Mouse (Mus musculus): ENCODE measurements around the gene 1600015I10Rik. TPM values are rescaled to one million over a fixed set of nuclear protein-coding genes. Genes with fewer than 3 reads are reported as not detected.
"Not testable (repeated sequence)": the region's sequence is repeated elsewhere in the genome, so short reads cannot be mapped to it uniquely, and the experiment has no call there.

1600015I10Rik gene
- polyA plus RNA-seq (2014; fragmentation: Nextera tagmentation; extraction: Ambion mirVana): not detected in 2 replicates

DNA sequence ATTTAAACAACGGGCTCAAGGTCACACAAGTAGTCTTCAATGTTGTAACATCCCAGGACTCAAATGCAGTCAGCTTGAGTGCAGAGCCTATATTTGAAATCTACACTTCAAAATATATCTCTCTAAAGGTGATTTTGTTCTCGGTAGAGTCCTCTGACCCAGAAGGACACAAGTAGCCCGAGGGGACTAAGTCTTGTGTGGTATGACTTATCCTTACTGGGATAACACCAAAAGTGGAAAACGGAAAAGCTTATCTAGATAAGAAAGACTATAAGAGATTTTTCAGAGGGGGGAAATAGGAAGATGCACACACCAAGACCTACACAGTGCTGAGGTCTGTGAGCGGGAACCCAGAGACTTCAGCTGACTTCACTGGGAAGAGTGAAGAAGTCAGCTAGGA, at the start of gene 1600015I10Rik:
TSS of gene 1600015I10Rik (plus strand) at position 301 of the 400 bp plus-strand sequence.
- H3K4me1 ChIP-seq (ENCODE audit: control insufficient read depth, insufficient read depth, low read length): no peaks in the 10 kb centered on the region
- no peak within 1 kb of the TSS for H3K4me2 ChIP-seq (replicated peaks; ENCODE audit: low read depth, low read length)
- H3K9me3 ChIP-seq (ENCODE audit: control insufficient read depth, low read depth, low read length): no peaks in the 10 kb centered on the region
- 86% methylated on average over 5 of the region's 5 CpGs for WGBS
- no peaks in the 10 kb centered on the region for H3K27me3 ChIP-seq (ENCODE audit: control insufficient read depth, insufficient read depth, low read length)
- no peak within 1 kb of the TSS for H3K27ac ChIP-seq (ENCODE audit: low read length)
- H3K9ac ChIP-seq (replicated peaks; ENCODE audit: low read depth, low read length): no peak within 1 kb of the TSS
- no peak for ATAC-seq (ENCODE audit: insufficient number of reproducible peaks, insufficient read depth, low FRiP score, low read depth)
- H3K4me3 ChIP-seq (ENCODE audit: low read depth, low read length): no peak within 1 kb of the TSS
- H3K36me3 ChIP-seq (ENCODE audit: control insufficient read depth, insufficient read depth, low read length): no peaks in the 10 kb centered on the region

DNA sequence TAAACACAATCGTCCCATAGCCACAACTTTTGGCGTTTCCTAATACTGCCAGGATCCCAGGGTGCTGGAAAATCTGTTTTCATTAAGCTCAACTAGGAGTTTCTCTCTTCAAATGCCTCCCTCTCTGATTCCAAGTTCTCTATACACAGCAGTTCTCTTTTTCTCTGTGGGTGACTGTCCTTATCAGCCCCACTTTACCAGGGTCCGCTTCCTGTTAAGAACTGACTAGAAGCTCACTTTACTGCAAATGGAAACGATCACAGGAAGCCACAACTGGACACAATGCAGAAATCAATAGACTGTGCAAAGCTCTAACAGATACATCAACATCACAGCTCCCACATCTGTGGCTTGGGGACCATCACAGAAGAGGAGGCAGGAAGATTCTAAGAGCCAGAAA, 35.5 kb upstream of the 1600015I10Rik start:
- Histone ChIP-seq H3K4me3 (ENCODE audit: low read depth, low read length) (no peak overlapping the region), H3K9me3 (ENCODE audit: control insufficient read depth, low read depth, low read length) (no peaks in the 10 kb centered on the region), H3K36me3 (ENCODE audit: control insufficient read depth, insufficient read depth, low read length) (no peaks in the 10 kb centered on the region), H3K4me1 (ENCODE audit: control insufficient read depth, insufficient read depth, low read length) (no peaks in the 10 kb centered on the region), H3K27ac (ENCODE audit: low read length) (no peak overlapping the region), H3K9ac (replicated peaks; ENCODE audit: low read depth, low read length) (no peak overlapping the region), H3K27me3 (ENCODE audit: control insufficient read depth, insufficient read depth, low read length) (no peaks in the 10 kb centered on the region), H3K4me2 (replicated peaks; ENCODE audit: low read depth, low read length) (no peak overlapping the region)
- 64% methylated on average over 4 of the region's 4 CpGs for WGBS
- no peak for ATAC-seq (ENCODE audit: insufficient number of reproducible peaks, insufficient read depth, low FRiP score, low read depth)

DNA sequence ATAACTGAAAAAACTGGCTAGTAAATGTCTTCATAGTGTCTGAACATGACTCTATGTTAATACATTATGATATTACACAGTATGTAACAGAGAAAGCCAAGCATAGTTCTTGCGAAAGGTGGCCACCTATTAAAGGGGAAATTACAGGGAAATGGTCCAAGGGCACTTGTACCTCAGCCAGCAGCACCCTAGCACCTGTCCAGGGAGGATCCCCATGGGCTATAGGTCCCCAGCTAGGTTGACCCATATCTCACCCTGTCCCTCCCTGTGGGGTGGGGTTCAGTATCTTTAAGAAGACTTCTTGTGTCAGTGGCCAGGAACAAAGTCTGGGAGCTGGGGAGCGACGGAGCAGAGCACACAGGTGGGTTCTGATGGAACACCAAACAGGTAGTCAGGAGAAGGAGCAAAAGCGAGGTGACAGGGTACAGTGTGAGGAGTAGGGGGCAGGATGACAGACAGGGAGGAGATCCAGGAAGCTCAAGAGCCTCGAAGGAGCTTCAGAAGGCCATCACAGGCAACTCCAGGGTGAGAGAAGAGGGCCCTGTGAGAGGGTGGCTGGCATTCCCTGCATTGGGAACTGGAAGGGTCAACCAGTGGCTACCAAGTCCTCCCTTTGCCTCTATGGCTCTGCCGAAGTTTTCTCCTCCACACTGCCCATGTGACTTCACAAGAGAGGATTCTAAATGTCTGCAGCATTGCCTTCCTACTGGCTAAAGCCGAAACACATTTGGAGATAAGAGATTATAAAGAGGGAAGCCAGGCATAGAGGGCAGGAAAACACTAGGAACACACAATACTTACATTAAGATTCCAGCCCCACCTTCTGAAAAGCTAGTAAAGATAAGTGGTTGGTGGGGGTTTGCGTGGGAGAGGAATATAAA, 34.5 kb upstream of the 1600015I10Rik start:
- Histone ChIP-seq H3K9me3 (ENCODE audit: control insufficient read depth, low read depth, low read length) (no peaks in the 10 kb centered on the region), H3K4me3 (ENCODE audit: low read depth, low read length) (no peak overlapping the region), H3K4me2 (replicated peaks; ENCODE audit: low read depth, low read length) (no peak overlapping the region), H3K4me1 (ENCODE audit: control insufficient read depth, insufficient read depth, low read length) (no peaks in the 10 kb centered on the region), H3K27me3 (ENCODE audit: control insufficient read depth, insufficient read depth, low read length) (no peaks in the 10 kb centered on the region), H3K9ac (replicated peaks; ENCODE audit: low read depth, low read length) (no peak overlapping the region), H3K27ac (ENCODE audit: low read length) (no peak overlapping the region), H3K36me3 (ENCODE audit: control insufficient read depth, insufficient read depth, low read length) (no peaks in the 10 kb centered on the region)
- WGBS: 81% methylated on average over 8 of the region's 8 CpGs
- ATAC-seq (ENCODE audit: insufficient number of reproducible peaks, insufficient read depth, low FRiP score, low read depth): no peak

- ATAC-seq (ENCODE audit: insufficient number of reproducible peaks, insufficient read depth, low FRiP score, low read depth): no peak
- Histone ChIP-seq H3K27me3 (ENCODE audit: control insufficient read depth, insufficient read depth, low read length) (no peaks in the 10 kb centered on the region), H3K9ac (replicated peaks; ENCODE audit: low read depth, low read length) (no peak overlapping the region), H3K9me3 (ENCODE audit: control insufficient read depth, low read depth, low read length) (no peaks in the 10 kb centered on the region), H3K4me3 (ENCODE audit: low read depth, low read length) (no peak overlapping the region), H3K4me1 (ENCODE audit: control insufficient read depth, insufficient read depth, low read length) (no peaks in the 10 kb centered on the region), H3K4me2 (replicated peaks; ENCODE audit: low read depth, low read length) (no peak overlapping the region), H3K36me3 (ENCODE audit: control insufficient read depth, insufficient read depth, low read length) (no peaks in the 10 kb centered on the region), H3K27ac (ENCODE audit: low read length) (no peak overlapping the region)
- WGBS: 83% methylated on average over 5 of the region's 5 CpGs
Measured at GRCm38 (mm10) chr6:48895941-48896340, 33.8 kb upstream of the 1600015I10Rik start.

- H3K9me3 ChIP-seq (ENCODE audit: control insufficient read depth, low read depth, low read length): no peaks in the 10 kb centered on the region
- no peak overlapping the region for H3K4me2 ChIP-seq (replicated peaks; ENCODE audit: low read depth, low read length)
- H3K36me3 ChIP-seq (ENCODE audit: control insufficient read depth, insufficient read depth, low read length): no peaks in the 10 kb centered on the region
- no peak overlapping the region for H3K27ac ChIP-seq (ENCODE audit: low read length)
- no peaks in the 10 kb centered on the region for H3K27me3 ChIP-seq (ENCODE audit: control insufficient read depth, insufficient read depth, low read length)
- no peaks in the 10 kb centered on the region for H3K4me1 ChIP-seq (ENCODE audit: control insufficient read depth, insufficient read depth, low read length)
- 88% methylated on average over 5 of the region's 5 CpGs for WGBS
- ATAC-seq (ENCODE audit: insufficient number of reproducible peaks, insufficient read depth, low FRiP score, low read depth): no peak
- H3K4me3 ChIP-seq (ENCODE audit: low read depth, low read length): no peak overlapping the region
- no peak overlapping the region for H3K9ac ChIP-seq (replicated peaks; ENCODE audit: low read depth, low read length)
Measured at GRCm38 (mm10) chr6:48896956-48897355, 32.7 kb upstream of the 1600015I10Rik start.

DNA sequence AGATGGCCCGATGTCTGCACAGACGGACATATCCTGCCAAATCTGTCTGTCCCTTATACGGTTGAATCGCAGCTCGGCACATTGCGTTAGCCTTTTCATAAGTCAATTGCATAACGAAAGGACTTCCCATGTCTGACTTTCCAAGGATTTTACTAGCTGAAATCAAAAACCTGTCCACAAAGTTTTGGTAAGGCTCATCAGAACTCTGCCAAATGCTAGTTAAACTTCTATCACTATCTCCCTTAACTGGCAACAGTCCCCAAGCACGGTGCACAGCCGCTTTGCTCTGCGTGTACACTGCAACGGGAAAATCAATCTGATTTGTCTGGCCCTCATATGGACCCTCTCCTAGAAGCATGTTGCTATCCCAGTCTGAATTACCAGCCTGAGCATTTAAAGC, 28.4 kb upstream of the 1600015I10Rik start:
- 94% methylated on average over 11 of the region's 11 CpGs for WGBS
- not testable (repeated sequence) for ATAC-seq (ENCODE audit: insufficient number of reproducible peaks, insufficient read depth, low FRiP score, low read depth); H3K4me1 ChIP-seq (ENCODE audit: control insufficient read depth, insufficient read depth, low read length); H3K4me2 ChIP-seq (replicated peaks; ENCODE audit: low read depth, low read length); H3K36me3 ChIP-seq (ENCODE audit: control insufficient read depth, insufficient read depth, low read length); H3K27ac ChIP-seq (ENCODE audit: low read length); H3K9ac ChIP-seq (replicated peaks; ENCODE audit: low read depth, low read length); H3K9me3 ChIP-seq (ENCODE audit: control insufficient read depth, low read depth, low read length); H3K27me3 ChIP-seq (ENCODE audit: control insufficient read depth, insufficient read depth, low read length); H3K4me3 ChIP-seq (ENCODE audit: low read depth, low read length)

GRCm38 (mm10) chr6:48902511-48903406, 26.9 kb upstream of the 1600015I10Rik start:
- no peak overlapping the region for H3K9ac ChIP-seq (replicated peaks; ENCODE audit: low read depth, low read length)
- H3K27ac ChIP-seq (ENCODE audit: low read length): no peak overlapping the region
- no peak overlapping the region for H3K4me3 ChIP-seq (ENCODE audit: low read depth, low read length)
- no peaks in the 10 kb centered on the region for H3K9me3 ChIP-seq (ENCODE audit: control insufficient read depth, low read depth, low read length)
- H3K36me3 ChIP-seq (ENCODE audit: control insufficient read depth, insufficient read depth, low read length): no peaks in the 10 kb centered on the region
- no peaks in the 10 kb centered on the region for H3K27me3 ChIP-seq (ENCODE audit: control insufficient read depth, insufficient read depth, low read length)
- ATAC-seq (ENCODE audit: insufficient number of reproducible peaks, insufficient read depth, low FRiP score, low read depth): no peak
- no peak overlapping the region for H3K4me2 ChIP-seq (replicated peaks; ENCODE audit: low read depth, low read length)
- H3K4me1 ChIP-seq (ENCODE audit: control insufficient read depth, insufficient read depth, low read length): no peaks in the 10 kb centered on the region
- 81% methylated on average over 17 of the region's 17 CpGs for WGBS

DNA sequence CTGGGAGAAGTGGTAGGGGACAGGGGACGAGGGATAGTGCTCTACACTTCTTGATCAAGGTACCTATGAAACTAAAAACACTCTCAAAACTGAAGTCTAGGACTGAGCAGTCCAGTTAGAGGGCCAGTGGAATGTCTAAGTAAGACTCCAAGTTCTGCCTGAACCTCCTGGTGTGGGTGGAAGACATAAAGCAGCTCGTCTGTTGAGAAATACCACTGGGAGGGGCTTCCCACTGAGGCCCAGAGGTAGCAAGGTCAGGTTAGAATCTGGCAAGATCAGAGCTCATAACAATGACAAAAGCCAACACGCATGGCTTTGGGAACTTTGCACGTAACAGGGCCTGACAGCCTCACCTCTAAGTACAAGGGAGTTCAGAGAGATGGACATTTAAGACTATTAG, 26.3 kb upstream of the 1600015I10Rik start:
- Histone ChIP-seq H3K27ac (ENCODE audit: low read length) (no peak overlapping the region), H3K4me3 (ENCODE audit: low read depth, low read length) (no peak overlapping the region), H3K9me3 (ENCODE audit: control insufficient read depth, low read depth, low read length) (no peaks in the 10 kb centered on the region), H3K4me1 (ENCODE audit: control insufficient read depth, insufficient read depth, low read length) (no peaks in the 10 kb centered on the region), H3K9ac (replicated peaks; ENCODE audit: low read depth, low read length) (no peak overlapping the region), H3K36me3 (ENCODE audit: control insufficient read depth, insufficient read depth, low read length) (no peaks in the 10 kb centered on the region), H3K27me3 (ENCODE audit: control insufficient read depth, insufficient read depth, low read length) (no peaks in the 10 kb centered on the region), H3K4me2 (replicated peaks; ENCODE audit: low read depth, low read length) (no peak overlapping the region)
- no peak for ATAC-seq (ENCODE audit: insufficient number of reproducible peaks, insufficient read depth, low FRiP score, low read depth)
- 67% methylated on average over 4 of the region's 4 CpGs for WGBS

All from stomach, embryonic 14.5 days (tissue).